ENCODE assay signal across 8 mouse cellular contexts in the genomic region with DNA sequence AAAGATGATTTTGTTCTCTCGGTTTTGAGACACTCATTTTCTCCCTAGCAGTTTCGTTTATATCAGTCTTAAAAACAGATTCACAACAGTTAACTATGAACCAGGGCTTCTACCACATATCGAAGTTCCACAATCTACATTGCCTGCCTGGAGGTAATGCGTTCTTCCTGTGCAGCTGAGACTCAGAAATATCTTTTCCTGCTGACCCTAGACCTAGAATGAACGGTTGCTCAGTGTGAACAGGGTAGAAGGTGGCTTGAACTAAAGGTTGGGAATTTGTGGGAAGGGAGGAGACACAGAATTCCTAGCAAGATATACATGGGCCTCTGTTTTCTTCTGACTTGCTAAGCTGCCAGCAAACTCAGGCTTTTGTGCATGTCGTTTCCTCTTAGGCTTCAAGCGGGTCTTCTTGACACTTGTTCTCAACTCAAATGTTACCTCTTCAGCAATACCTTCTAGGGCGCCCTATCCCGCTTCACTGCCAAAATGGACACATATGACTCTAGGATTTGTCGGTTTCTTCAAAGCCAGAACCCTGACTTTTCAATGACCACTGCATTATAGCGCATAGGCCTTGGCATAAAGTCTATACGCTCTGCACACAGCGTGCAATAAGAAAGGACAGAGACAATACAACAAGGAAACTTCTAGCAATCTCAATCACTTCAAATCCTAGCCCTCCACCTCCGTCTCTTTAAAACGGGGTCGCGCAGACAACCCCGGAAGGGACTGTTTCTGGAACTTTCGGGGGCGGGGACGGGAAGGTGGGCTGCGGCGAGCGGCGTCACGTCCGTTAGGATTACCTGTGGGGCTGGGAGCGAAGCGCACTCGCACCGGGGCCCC. TPM values are rescaled to one million over a fixed set of nuclear protein-coding genes. Genes with fewer than 3 reads are reported as not detected.
A peak's percentile ranks its signal among the peaks of the same experiment; 100 is the strongest.
DNase-seq lines count a peak whose midpoint lies in the region; ATAC-seq and TF ChIP-seq lines count a peak whose summit lies in the region.

No protein-coding gene starts in this region.

- peak overlapping the region; percentile 62 for H3K27ac ChIP-seq in kidney, adult 2 months (ENCODE audit: insufficient read depth, low read depth, low read length)
- H3K27ac ChIP-seq in ES-E14 (ENCODE audit: insufficient read depth, low read depth, low read length, poor library complexity, severe bottlenecking): peak overlapping the region; percentile 95
- H3K27ac ChIP-seq in forebrain, embryonic 10.5 days: peak overlapping the region; percentile 95
- peak overlapping the region; percentile 92 for H3K27ac ChIP-seq in liver, embryonic 11.5 days (ENCODE audit: low read depth, low read length)
- peak overlapping the region; percentile 96 for H3K27ac ChIP-seq in stomach, embryonic 16.5 days (ENCODE audit: low read length)

- no peak for TF ChIP-seq POLR2A in kidney, adult 2 months (IDR thresholded peaks at IDR 0.05; ENCODE audit: low read depth, low read length)

- DNase-seq in kidney, adult 2 months: no peak
- no peak for DNase-seq in kidney, postnatal 14 days
- DNase-seq in ES-E14 (ENCODE audit: low read depth, low spot score): no peak
- DNase-seq in forebrain, embryonic 10.5 days (ENCODE audit: extremely low spot score, low spot score): no peak
- DNase-seq in liver, embryonic 11.5 days (ENCODE audit: low spot score): no peak
- DNase-seq in cerebellum, adult 11-12 months: no peak
- no peak for DNase-seq in left cerebral cortex, postnatal 36 days (ENCODE audit: low spot score in 2 of 2)

- WGBS in kidney, adult 2 months: 11% methylated on average over 31 of the region's 31 CpGs
- WGBS in forebrain, embryonic 10.5 days: 22% methylated on average over 31 of the region's 31 CpGs
- 12% methylated on average over 31 of the region's 31 CpGs for WGBS in liver, embryonic 11.5 days
- 12% methylated on average over 31 of the region's 31 CpGs for WGBS in stomach, embryonic 16.5 days

- H3K4me1 ChIP-seq in kidney, adult 2 months (ENCODE audit: control insufficient read depth, insufficient read depth, low read length): peaks cover 5% of the 10 kb centered on the region; the same call in 1 of the 2 replicates
- H3K4me1 ChIP-seq in ES-E14 (ENCODE audit: control insufficient read depth in 2 of 2, insufficient read depth in 2 of 2, low read length in 2 of 2, poor library complexity in 1 of 2): peaks cover 6 to 7% of the 10 kb centered on the region in 2 experiments; a peak in 2 of 4 replicates
- peaks cover 32% of the 10 kb centered on the region for H3K4me1 ChIP-seq in forebrain, embryonic 10.5 days
- H3K4me1 ChIP-seq in liver, embryonic 11.5 days (replicated peaks; ENCODE audit: control insufficient read depth, insufficient read depth, low read length): peaks cover 24% of the 10 kb centered on the region
- H3K4me1 ChIP-seq in stomach, embryonic 16.5 days (ENCODE audit: control insufficient read depth, insufficient read depth, low read length): peaks cover 23% of the 10 kb centered on the region

- intact Hi-C loops in left cerebral cortex, postnatal 36 days (cut with DNase I): loop anchor here (5.0 kb wide), 1 partner anchor 36 kb away; the partner anchor contains the start of gene Ndufab1

- H3K9ac ChIP-seq in ES-E14 (ENCODE audit: insufficient read depth, low read depth, low read length, poor library complexity, severe bottlenecking): peak overlapping the region; percentile 92
- peak overlapping the region; percentile 98 for H3K9ac ChIP-seq in liver, embryonic 11.5 days (ENCODE audit: low read depth, low read length)
- peak overlapping the region; percentile 95 for H3K9ac ChIP-seq in stomach, embryonic 16.5 days (ENCODE audit: low read length)

- no peaks in the 10 kb centered on the region for H3K27me3 ChIP-seq in kidney, adult 2 months (replicated peaks; ENCODE audit: control insufficient read depth, insufficient read depth, low read length)
- H3K27me3 ChIP-seq in forebrain, embryonic 10.5 days (ENCODE audit: poor library complexity, severe bottlenecking): no peaks in the 10 kb centered on the region
- no peaks in the 10 kb centered on the region for H3K27me3 ChIP-seq in liver, embryonic 11.5 days (replicated peaks; ENCODE audit: control insufficient read depth, insufficient read depth, low read length)
- no peaks in the 10 kb centered on the region for H3K27me3 ChIP-seq in stomach, embryonic 16.5 days (ENCODE audit: control insufficient read depth, insufficient read depth, low read length)

- H3K36me3 ChIP-seq in kidney, adult 2 months (ENCODE audit: control insufficient read depth, insufficient read depth, low read length): no peaks in the 10 kb centered on the region
- H3K36me3 ChIP-seq in ES-E14 (ENCODE audit: control insufficient read depth, insufficient read depth, low read length, poor library complexity, severe bottlenecking): peaks cover 13% of the 10 kb centered on the region
- peaks cover 45% of the 10 kb centered on the region for H3K36me3 ChIP-seq in forebrain, embryonic 10.5 days (replicated peaks)
- H3K36me3 ChIP-seq in liver, embryonic 11.5 days (ENCODE audit: control insufficient read depth, insufficient read depth, low read length): peaks cover 16% of the 10 kb centered on the region
- no peaks in the 10 kb centered on the region for H3K36me3 ChIP-seq in stomach, embryonic 16.5 days (ENCODE audit: control insufficient read depth, insufficient read depth, low read length)

- in situ Hi-C loops in ES-E14 (cut with MboI; ENCODE audit: low sequenced_read_pairs in 2 of 2, unreplicated experiment in 2 of 2): no loop called here

- peak; percentile 55 for ATAC-seq in liver, embryonic 11.5 days (replicated peaks; ENCODE audit: low FRiP score)
- no peak; the same call in 1 of the 2 replicates for ATAC-seq in stomach, embryonic 16.5 days (ENCODE audit: insufficient read depth, low FRiP score)

- peak overlapping the region; percentile 94 for H3K4me2 ChIP-seq in liver, embryonic 11.5 days
- peak overlapping the region; percentile 69 for H3K4me2 ChIP-seq in stomach, embryonic 16.5 days (ENCODE audit: low read depth, low read length)

- H3K9me3 ChIP-seq in ES-E14 (ENCODE audit: control insufficient read depth, insufficient read depth, low read depth, low read length): no peaks in the 10 kb centered on the region
- no peaks in the 10 kb centered on the region for H3K9me3 ChIP-seq in forebrain, embryonic 10.5 days
- H3K9me3 ChIP-seq in liver, embryonic 11.5 days (ENCODE audit: control insufficient read depth, low read length): no peaks in the 10 kb centered on the region
- no peaks in the 10 kb centered on the region for H3K9me3 ChIP-seq in stomach, embryonic 16.5 days (replicated peaks; ENCODE audit: control insufficient read depth, low read length)

- no peak for TF ChIP-seq CTCF in kidney, adult 2 months (conservative IDR thresholded peaks at IDR 0.05; ENCODE audit: insufficient read depth, insufficient read length, low read depth, low read length)

- H3K4me3 ChIP-seq in kidney, adult 2 months (ENCODE audit: insufficient read depth, low read depth, low read length): peak overlapping the region; percentile 89
- H3K4me3 ChIP-seq in ES-E14 (ENCODE audit: insufficient read depth in 1 of 2, low read depth in 1 of 2, low read length in 2 of 2, poor library complexity in 1 of 2, severe bottlenecking in 1 of 2): peak overlapping the region; percentile 82 to 94
- peak overlapping the region; percentile 99 for H3K4me3 ChIP-seq in forebrain, embryonic 10.5 days
- H3K4me3 ChIP-seq in liver, embryonic 11.5 days (ENCODE audit: low read depth, low read length): peak overlapping the region; percentile 100
- H3K4me3 ChIP-seq in stomach, embryonic 16.5 days (replicated peaks; ENCODE audit: low read length): peak overlapping the region; percentile 96

TF ChIP-seq in ES-E14, 5 proteins besides CTCF, POLR2A, EP300 and RAD21:
- TF ChIP-seq ZC3H11A (IDR thresholded peaks at IDR 0.05; ENCODE audit: borderline replicate concordance, low read depth, low read length) (no peak), HCFC1 (IDR thresholded peaks at IDR 0.05; ENCODE audit: borderline replicate concordance, insufficient read depth, low read length) (no peak), CHD2 (IDR thresholded peaks at IDR 0.05; ENCODE audit: low read depth, low read length) (no peak), ZNF384 (IDR thresholded peaks at IDR 0.05; ENCODE audit: low read depth, low read length) (no peak), MAFK (IDR thresholded peaks at IDR 0.05; ENCODE audit: insufficient read depth, low read depth, low read length) (no peak)

RNA-seq across cellular contexts. Expression of gene Ubfd1, which starts 0.7 kb away (rescaled TPM):
- 18.9 and 19.6 TPM in 2 replicates for polyA plus RNA-seq in kidney, adult 2 months (2012; rRNA removed)
- total RNA-seq in ES-E14 (2012; rRNA removed): 56.1 and 70.7 TPM in 2 replicates
- 65.6 and 66.0 TPM in 2 replicates for polyA plus RNA-seq in forebrain, embryonic 10.5 days (2016; fragmentation: Nextera tagmentation; extraction: Ambion mirVana)
- 59.7 and 64.9 TPM in 2 replicates for polyA plus RNA-seq in liver, embryonic 11.5 days (2014; fragmentation: Nextera tagmentation; extraction: Ambion mirVana)
- 38.7 and 41.0 TPM in 2 replicates for polyA plus RNA-seq in stomach, embryonic 16.5 days (2015; fragmentation: Nextera tagmentation; extraction: Ambion mirVana)
- 10 to 100 TPM; 56.2 to 58.2 TPM for total RNA-seq in left cerebral cortex, postnatal 36 days (2021)

RNA-seq across cellular contexts. Expression of gene Ears2, which starts 0.7 kb away (rescaled TPM):
- 9.2 and 11.2 TPM in 2 replicates for polyA plus RNA-seq in kidney, adult 2 months (2012; rRNA removed)
- total RNA-seq in ES-E14 (2012; rRNA removed): 18.6 and 20.5 TPM in 2 replicates
- 18.6 and 20.9 TPM in 2 replicates for polyA plus RNA-seq in forebrain, embryonic 10.5 days (2016; fragmentation: Nextera tagmentation; extraction: Ambion mirVana)
- 16.1 and 18.0 TPM in 2 replicates for polyA plus RNA-seq in liver, embryonic 11.5 days (2014; fragmentation: Nextera tagmentation; extraction: Ambion mirVana)
- polyA plus RNA-seq in stomach, embryonic 16.5 days (2015; fragmentation: Nextera tagmentation; extraction: Ambion mirVana): 15.7 and 15.9 TPM in 2 replicates
- 1 to 10 TPM; 8.3 to 8.6 TPM for total RNA-seq in left cerebral cortex, postnatal 36 days (2021)

RNA-seq across cellular contexts. Expression of gene Ndufab1, which starts 35.4 kb away (rescaled TPM):
- 437 and 852 TPM in 2 replicates for polyA plus RNA-seq in kidney, adult 2 months (2012; rRNA removed)
- total RNA-seq in ES-E14 (2012; rRNA removed): 113 and 151 TPM in 2 replicates
- polyA plus RNA-seq in forebrain, embryonic 10.5 days (2016; fragmentation: Nextera tagmentation; extraction: Ambion mirVana): 757 and 765 TPM in 2 replicates
- 811 and 834 TPM in 2 replicates for polyA plus RNA-seq in liver, embryonic 11.5 days (2014; fragmentation: Nextera tagmentation; extraction: Ambion mirVana)
- 620 and 676 TPM in 2 replicates for polyA plus RNA-seq in stomach, embryonic 16.5 days (2015; fragmentation: Nextera tagmentation; extraction: Ambion mirVana)
- 100 to 1,000 TPM; 267 to 269 TPM for total RNA-seq in left cerebral cortex, postnatal 36 days (2021)

RNA-seq across cellular contexts. Expression of gene Gga2, which starts 45.3 kb away (rescaled TPM):
- 49.1 and 53.0 TPM in 2 replicates for polyA plus RNA-seq in kidney, adult 2 months (2012; rRNA removed)
- total RNA-seq in ES-E14 (2012; rRNA removed): 68.5 and 71.9 TPM in 2 replicates
- 93.2 and 98.7 TPM in 2 replicates for polyA plus RNA-seq in forebrain, embryonic 10.5 days (2016; fragmentation: Nextera tagmentation; extraction: Ambion mirVana)
- polyA plus RNA-seq in liver, embryonic 11.5 days (2014; fragmentation: Nextera tagmentation; extraction: Ambion mirVana): 69.4 and 87.7 TPM in 2 replicates
- polyA plus RNA-seq in stomach, embryonic 16.5 days (2015; fragmentation: Nextera tagmentation; extraction: Ambion mirVana): 72.0 and 83.5 TPM in 2 replicates
- total RNA-seq in left cerebral cortex, postnatal 36 days (2021): 10 to 100 TPM; 26.8 to 34.8 TPM
